Mouse (Mus musculus) spleen, adult 2 months (tissue): ENCODE data around the gene Rdh16f1.

Source experiments
- CTCF ChIP-seq: fragments of 200-500 bp; IDR thresholded peaks from 2 replicates; pipeline ENCODE4 v1.5.1; 2011; ENCODE audit warnings: mild to moderate bottlenecking, inconsistent platforms; ENCODE audit not compliant: insufficient read depth, insufficient read length, insufficient replicate concordance; ENCODE audit errors: extremely low read depth
- POLR2A ChIP-seq: fragments of 200-500 bp; IDR thresholded peaks from 2 replicates; pipeline ENCODE4 v1.6.1; 2011; ENCODE audit warnings: low read depth, low read length, inconsistent platforms

DNA sequence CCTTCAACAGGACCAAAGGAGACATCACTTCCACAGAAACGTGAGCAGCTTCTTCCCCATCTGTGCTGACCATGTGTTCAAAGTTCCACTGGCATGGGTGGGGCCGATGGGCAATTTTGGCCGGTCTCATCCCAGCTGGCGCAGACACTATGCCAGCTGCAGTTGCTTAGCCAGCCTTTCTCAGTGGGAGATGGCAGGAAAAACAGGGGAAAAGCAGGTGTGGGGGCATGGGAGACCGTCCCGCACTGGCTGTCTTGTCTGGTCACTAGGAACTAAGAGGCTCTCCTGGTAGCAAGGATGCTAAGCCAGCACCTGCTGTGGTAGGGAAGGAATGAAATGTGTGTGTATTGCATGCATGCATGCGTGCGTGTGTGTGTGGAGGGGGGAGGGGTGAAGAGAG, 31.1 kb upstream of the Rdh16f1 start:
- TF ChIP-seq CTCF (no peak), POLR2A (no peak)
